Mouse (Mus musculus) bone marrow, adult 2 months (tissue): ENCODE data around the gene 1700084M14Rik. TPM values are rescaled to one million over a fixed set of nuclear protein-coding genes. Genes with fewer than 3 reads are reported as not detected.
"Not testable (repeated sequence)": the region's sequence is repeated elsewhere in the genome, so short reads cannot be mapped to it uniquely, and the experiment has no call there.

Source experiments
- H3K27ac ChIP-seq: fragments of 200-500 bp; 2 replicates; pipeline ENCODE4 v1.5.1; 2012; ENCODE audit warnings: low read depth, mild to moderate bottlenecking, control low read depth, inconsistent platforms, low read length; ENCODE audit not compliant: control insufficient read depth, poor library complexity, insufficient read depth
- H3K4me1 ChIP-seq: fragments of 200-500 bp; 2 replicates; pipeline ENCODE4 v1.6.1; 2011; ENCODE audit warnings: low read length; ENCODE audit not compliant: control insufficient read depth, insufficient read depth
- H3K4me3 ChIP-seq: fragments of 200-500 bp; replicated peaks from 2 replicates; pipeline ENCODE3; 2011; ENCODE audit warnings: mild to moderate bottlenecking, low read depth, low read length, control low read depth; ENCODE audit not compliant: control insufficient read depth
- WGBS: fragments of 180-500 bp; shearing (Covaris S2); methylation state at CpG from one replicate; pipeline ENCODE4 v1.1.7; 2018; 5-methylcytosine and 5-hydroxymethylcytosine counted together
- polyA plus RNA-seq: library from polyadenylated mRNA; stranded (reverse); fragments of >200 nt; gene quantifications from 2 replicates; pipeline ENCODE4 v1.2.4, GENCODE M21; 2011; ENCODE audit warnings: low replicate concordance; ENCODE audit not compliant: missing spikeins, insufficient read depth, insufficient read length

The 1700084M14Rik gene
- not detected in 2 replicates for polyA plus RNA-seq

DNA sequence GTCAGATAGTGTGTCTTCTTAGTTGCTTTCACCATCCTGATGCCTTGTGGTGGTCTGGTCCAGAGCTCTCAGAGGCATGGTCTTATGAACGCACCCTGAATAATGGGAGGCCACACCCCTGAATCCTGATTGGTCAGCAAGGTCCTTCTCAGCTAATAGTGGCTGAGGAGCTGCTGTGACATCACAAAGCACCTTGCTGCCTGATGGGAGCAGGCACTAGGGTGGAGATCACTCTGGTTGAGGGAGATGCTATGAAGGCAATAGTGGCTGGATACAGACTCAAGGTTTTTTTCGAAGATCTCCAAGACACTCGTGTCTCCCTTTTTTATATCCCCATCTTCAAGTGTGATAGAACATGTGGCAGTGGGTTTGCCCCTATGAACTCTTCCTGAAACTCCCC lies at the start of gene 1700084M14Rik:
TSS of gene 1700084M14Rik (minus strand) at position 101 of the 400 bp plus-strand sequence.
- not testable (repeated sequence) for H3K4me1 ChIP-seq, H3K4me3 ChIP-seq, H3K27ac ChIP-seq
- 71% methylated on average over 3 of the region's 3 CpGs for WGBS

Other genes with a start within 250 kb of the 1700084M14Rik start
- gene Mageb2, start 244.2 kb downstream of the 1700084M14Rik start, polyA plus RNA-seq = not detected in 2 replicates
- not detected in 2 replicates for gene Gm5072, start 183.4 kb downstream of the 1700084M14Rik start, polyA plus RNA-seq
- not detected in 2 replicates for gene Gm8914, start 95.8 kb downstream of the 1700084M14Rik start, polyA plus RNA-seq
- not detected in 2 replicates for gene Gm14781, start 56.3 kb upstream of the 1700084M14Rik start, polyA plus RNA-seq
- gene Mageb5, start 207.1 kb upstream of the 1700084M14Rik start, polyA plus RNA-seq = not detected in 2 replicates